Mouse (Mus musculus): Measurements from ENCODE around the gene Ccm2. TPM values are rescaled to one million over a fixed set of nuclear protein-coding genes. Genes with fewer than 3 reads are reported as not detected.

The Ccm2 gene
- polyA plus RNA-seq, 1 experiment from 2014 or later = 81.6 TPM

GRCm38 (mm10) chr11:6547696-6548325 lies 1.1 kb downstream of the Ccm2 start:
- DNase-seq (ENCODE audit: low spot score, missing footprints) = peak; percentile 87
- 49% methylated on average over 6 of the region's 6 CpGs for WGBS

DNA sequence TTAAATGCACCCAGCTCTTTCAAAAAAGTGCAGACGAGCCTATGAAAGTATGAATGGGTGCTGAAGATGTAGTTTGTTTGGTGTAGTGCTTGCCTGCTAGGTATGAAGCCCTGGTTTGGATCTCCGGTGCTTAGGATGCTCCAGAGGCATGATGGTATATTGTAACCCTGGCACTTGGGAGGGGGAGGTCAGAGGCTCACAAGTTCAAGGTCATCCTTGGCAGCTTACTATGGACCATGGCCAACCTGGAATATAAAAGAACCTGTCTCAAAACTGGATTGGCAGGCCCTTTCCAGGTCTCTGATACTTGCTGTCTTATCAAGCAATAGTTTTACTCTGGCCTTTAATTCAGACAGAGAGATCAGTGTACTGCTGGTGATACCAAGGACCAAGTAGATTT lies 3.1 kb downstream of the Ccm2 start:
- H3K27me3 ChIP-seq (ENCODE audit: control insufficient read depth, insufficient read depth, low read length) = no peaks in the 10 kb centered on the region
- no peak overlapping the region for H3K27ac ChIP-seq (ENCODE audit: low read depth, low read length)
- no peak overlapping the region for H3K9ac ChIP-seq (ENCODE audit: low read length)
- no peak overlapping the region for H3K4me3 ChIP-seq (ENCODE audit: low read depth, low read length)
- H3K4me2 ChIP-seq = no peak overlapping the region
- ATAC-seq (ENCODE audit: low FRiP score) (no peak), DNase-seq (ENCODE audit: low spot score, missing footprints) (peak; percentile 81)
- no peaks in the 10 kb centered on the region for H3K9me3 ChIP-seq (ENCODE audit: control insufficient read depth, low read length)
- peaks cover 14% of the 10 kb centered on the region for H3K4me1 ChIP-seq (ENCODE audit: control insufficient read depth, insufficient read depth, low read length)
- WGBS = 92% methylated on average over 2 of the region's 2 CpGs
- no peaks in the 10 kb centered on the region for H3K36me3 ChIP-seq (ENCODE audit: control insufficient read depth, insufficient read depth, low read length)

More at GRCm38 (mm10) chr11:6547696-6548325, 1.1 kb downstream of the Ccm2 start:
- Histone ChIP-seq H3K36me3 (ENCODE audit: control insufficient read depth, insufficient read depth, low read length) (no peaks in the 10 kb centered on the region), H3K4me1 (ENCODE audit: control insufficient read depth, insufficient read depth, low read length) (peaks cover 8% of the 10 kb centered on the region; the same call in 1 of the 2 replicates), H3K27ac (ENCODE audit: low read depth, low read length) (no peak overlapping the region; the same call in 1 of the 2 replicates), H3K9me3 (ENCODE audit: control insufficient read depth, low read length) (no peaks in the 10 kb centered on the region), H3K27me3 (ENCODE audit: control insufficient read depth, insufficient read depth, low read length) (no peaks in the 10 kb centered on the region), H3K9ac (ENCODE audit: low read length) (peak overlapping the region; percentile 85), H3K4me2 (peak overlapping the region; percentile 55), H3K4me3 (ENCODE audit: low read depth, low read length) (peak overlapping the region; percentile 93)
- no peak for ATAC-seq (ENCODE audit: low FRiP score)

DNA sequence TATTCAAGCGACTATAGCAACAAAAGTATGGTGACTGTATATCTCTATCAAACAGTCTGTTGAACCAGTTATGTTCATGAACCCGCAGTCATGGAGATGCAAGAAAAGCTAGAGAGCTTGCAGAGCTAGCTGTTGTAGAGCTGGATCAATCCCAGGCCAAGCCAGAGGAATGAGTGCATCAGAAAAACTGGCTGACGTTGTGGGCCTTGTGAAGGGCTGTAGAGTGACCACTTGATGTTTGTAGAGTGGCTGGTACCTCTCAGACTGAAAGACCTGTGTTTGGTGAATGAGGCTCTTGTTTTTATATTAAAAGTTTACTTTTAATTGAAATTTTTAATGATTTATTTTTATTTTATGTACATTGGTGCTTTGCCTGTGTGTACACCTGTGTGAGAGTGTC lies 3.5 kb downstream of the Ccm2 start:
- Histone ChIP-seq H3K27ac (ENCODE audit: low read depth, low read length) (no peak overlapping the region), H3K9ac (ENCODE audit: low read length) (no peak overlapping the region), H3K9me3 (ENCODE audit: control insufficient read depth, low read length) (no peaks in the 10 kb centered on the region), H3K4me3 (ENCODE audit: low read depth, low read length) (no peak overlapping the region), H3K27me3 (ENCODE audit: control insufficient read depth, insufficient read depth, low read length) (no peaks in the 10 kb centered on the region), H3K4me2 (no peak overlapping the region), H3K4me1 (ENCODE audit: control insufficient read depth, insufficient read depth, low read length) (peaks cover 18% of the 10 kb centered on the region), H3K36me3 (ENCODE audit: control insufficient read depth, insufficient read depth, low read length) (no peaks in the 10 kb centered on the region)
- 87% methylated on average over 3 of the region's 3 CpGs for WGBS
- ATAC-seq (ENCODE audit: low FRiP score) (no peak), DNase-seq (ENCODE audit: low spot score, missing footprints) (peak; percentile 39)

DNA sequence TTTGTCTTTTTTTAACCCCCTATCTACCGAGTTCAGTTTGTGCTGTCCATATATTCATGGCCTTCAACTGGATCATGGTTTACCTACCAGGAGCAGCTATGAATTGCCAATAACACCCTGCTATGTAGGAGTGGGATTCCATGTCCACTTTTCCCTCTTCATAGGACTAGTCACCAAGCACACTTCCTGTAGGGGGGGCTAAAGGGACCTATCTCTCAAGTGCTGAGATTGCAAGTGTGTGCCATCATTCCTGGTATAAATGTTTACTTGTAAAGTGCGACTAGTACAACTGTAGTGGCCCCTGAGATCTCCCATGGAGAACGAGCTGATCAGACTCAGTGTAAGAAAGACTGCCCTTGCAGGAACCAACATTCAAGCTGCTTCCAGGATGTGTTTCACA lies 11.5 kb downstream of the Ccm2 start:
- H3K4me2 ChIP-seq = no peak overlapping the region
- WGBS = 87% methylated on average over 3 of the region's 3 CpGs
- no peak overlapping the region for H3K27ac ChIP-seq (ENCODE audit: low read depth, low read length)
- no peaks in the 10 kb centered on the region for H3K27me3 ChIP-seq (ENCODE audit: control insufficient read depth, insufficient read depth, low read length)
- no peak for DNase-seq (ENCODE audit: low spot score, missing footprints)
- peaks cover 12% of the 10 kb centered on the region for H3K4me1 ChIP-seq (ENCODE audit: control insufficient read depth, insufficient read depth, low read length)
- H3K9ac ChIP-seq (ENCODE audit: low read length) = no peak overlapping the region
- no peak for ATAC-seq (ENCODE audit: low FRiP score)
- H3K9me3 ChIP-seq (ENCODE audit: control insufficient read depth, low read length) = no peaks in the 10 kb centered on the region
- H3K36me3 ChIP-seq (ENCODE audit: control insufficient read depth, insufficient read depth, low read length) = no peaks in the 10 kb centered on the region
- H3K4me3 ChIP-seq (ENCODE audit: low read depth, low read length) = no peak overlapping the region

GRCm38 (mm10) chr11:6559996-6560395 lies 13.3 kb downstream of the Ccm2 start:
- ATAC-seq (ENCODE audit: low FRiP score) (no peak), DNase-seq (ENCODE audit: low spot score, missing footprints) (no peak)
- H3K9me3 ChIP-seq (ENCODE audit: control insufficient read depth, low read length) = no peaks in the 10 kb centered on the region
- H3K4me2 ChIP-seq = no peak overlapping the region
- no peak overlapping the region for H3K27ac ChIP-seq (ENCODE audit: low read depth, low read length)
- H3K4me1 ChIP-seq (ENCODE audit: control insufficient read depth, insufficient read depth, low read length) = peaks cover 4% of the 10 kb centered on the region
- no peaks in the 10 kb centered on the region for H3K36me3 ChIP-seq (ENCODE audit: control insufficient read depth, insufficient read depth, low read length)
- no peak overlapping the region for H3K9ac ChIP-seq (ENCODE audit: low read length)
- WGBS = 94% methylated on average over 2 of the region's 2 CpGs
- no peak overlapping the region for H3K4me3 ChIP-seq (ENCODE audit: low read depth, low read length)
- no peaks in the 10 kb centered on the region for H3K27me3 ChIP-seq (ENCODE audit: control insufficient read depth, insufficient read depth, low read length)

DNA sequence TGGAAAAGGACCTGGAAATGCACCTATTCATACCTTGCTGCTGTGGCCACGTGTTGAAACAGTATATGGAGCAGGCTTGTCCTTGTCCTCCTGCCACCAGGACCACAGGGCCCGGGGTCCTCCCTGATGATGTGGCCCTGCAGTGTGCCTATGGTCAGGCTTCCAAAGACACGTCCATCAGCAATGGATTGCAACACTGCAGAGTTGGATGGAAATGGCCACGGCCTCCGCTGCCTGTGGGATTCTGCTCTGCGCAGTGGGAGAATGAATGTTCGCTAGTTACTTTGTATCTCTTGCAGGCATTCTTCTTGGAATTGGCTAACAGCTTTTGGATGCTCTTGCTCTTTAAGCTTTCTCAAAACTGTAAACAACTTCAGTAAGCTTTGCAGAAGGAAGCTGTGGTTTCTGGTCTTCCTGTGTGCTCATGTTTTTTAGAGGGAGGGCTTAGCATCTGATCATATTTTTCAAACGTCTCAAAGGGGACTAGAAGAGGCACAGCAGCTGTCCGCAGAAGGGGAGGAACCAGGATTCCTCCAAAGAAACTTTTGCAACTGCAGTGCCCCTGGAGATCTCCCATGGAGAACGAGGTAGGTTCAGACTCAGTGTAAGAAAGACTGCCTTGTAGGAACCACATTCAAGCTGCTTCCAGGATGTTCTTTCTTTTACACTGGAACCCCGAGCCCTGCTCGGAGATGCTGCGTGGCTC lies 14.1 kb downstream of the Ccm2 start:
- H3K36me3 ChIP-seq (ENCODE audit: control insufficient read depth, insufficient read depth, low read length) = no peaks in the 10 kb centered on the region
- no peaks in the 10 kb centered on the region for H3K27me3 ChIP-seq (ENCODE audit: control insufficient read depth, insufficient read depth, low read length)
- H3K9me3 ChIP-seq (ENCODE audit: control insufficient read depth, low read length) = no peaks in the 10 kb centered on the region
- H3K9ac ChIP-seq (ENCODE audit: low read length) = no peak overlapping the region
- 88% methylated on average over 13 of the region's 13 CpGs for WGBS
- no peak overlapping the region for H3K4me2 ChIP-seq
- H3K27ac ChIP-seq (ENCODE audit: low read depth, low read length) = no peak overlapping the region
- no peak overlapping the region for H3K4me3 ChIP-seq (ENCODE audit: low read depth, low read length)
- DNase-seq (ENCODE audit: low spot score, missing footprints) (no peak), ATAC-seq (ENCODE audit: low FRiP score) (no peak)
- H3K4me1 ChIP-seq (ENCODE audit: control insufficient read depth, insufficient read depth, low read length) = no peaks in the 10 kb centered on the region; the same call in 1 of the 2 replicates

GRCm38 (mm10) chr11:6561474-6561873 lies 14.8 kb downstream of the Ccm2 start:
- no peaks in the 10 kb centered on the region; the same call in 1 of the 2 replicates for H3K4me1 ChIP-seq (ENCODE audit: control insufficient read depth, insufficient read depth, low read length)
- DNase-seq (ENCODE audit: low spot score, missing footprints) (no peak), ATAC-seq (ENCODE audit: low FRiP score) (no peak)
- no peaks in the 10 kb centered on the region for H3K36me3 ChIP-seq (ENCODE audit: control insufficient read depth, insufficient read depth, low read length)
- H3K4me3 ChIP-seq (ENCODE audit: low read depth, low read length) = no peak overlapping the region
- no peaks in the 10 kb centered on the region for H3K9me3 ChIP-seq (ENCODE audit: control insufficient read depth, low read length)
- WGBS = 87% methylated on average over 4 of the region's 4 CpGs
- no peak overlapping the region for H3K4me2 ChIP-seq
- no peak overlapping the region for H3K27ac ChIP-seq (ENCODE audit: low read depth, low read length)
- H3K27me3 ChIP-seq (ENCODE audit: control insufficient read depth, insufficient read depth, low read length) = no peaks in the 10 kb centered on the region
- no peak overlapping the region for H3K9ac ChIP-seq (ENCODE audit: low read length)

- H3K27ac ChIP-seq (ENCODE audit: low read depth, low read length) = no peak overlapping the region
- H3K27me3 ChIP-seq (ENCODE audit: control insufficient read depth, insufficient read depth, low read length) = no peaks in the 10 kb centered on the region
- no peak overlapping the region for H3K4me2 ChIP-seq
- H3K36me3 ChIP-seq (ENCODE audit: control insufficient read depth, insufficient read depth, low read length) = no peaks in the 10 kb centered on the region
- no peak overlapping the region for H3K4me3 ChIP-seq (ENCODE audit: low read depth, low read length)
- WGBS = 89% methylated on average over 6 of the region's 6 CpGs
- no peak for DNase-seq (ENCODE audit: low spot score, missing footprints)
- H3K9me3 ChIP-seq (ENCODE audit: control insufficient read depth, low read length) = no peaks in the 10 kb centered on the region
- H3K9ac ChIP-seq (ENCODE audit: low read length) = no peak overlapping the region
- H3K4me1 ChIP-seq (ENCODE audit: control insufficient read depth, insufficient read depth, low read length) = no peaks in the 10 kb centered on the region; the same call in 1 of the 2 replicates
- no peak for ATAC-seq (ENCODE audit: low FRiP score)
Measured at GRCm38 (mm10) chr11:6562359-6562758, 15.7 kb downstream of the Ccm2 start.

DNA sequence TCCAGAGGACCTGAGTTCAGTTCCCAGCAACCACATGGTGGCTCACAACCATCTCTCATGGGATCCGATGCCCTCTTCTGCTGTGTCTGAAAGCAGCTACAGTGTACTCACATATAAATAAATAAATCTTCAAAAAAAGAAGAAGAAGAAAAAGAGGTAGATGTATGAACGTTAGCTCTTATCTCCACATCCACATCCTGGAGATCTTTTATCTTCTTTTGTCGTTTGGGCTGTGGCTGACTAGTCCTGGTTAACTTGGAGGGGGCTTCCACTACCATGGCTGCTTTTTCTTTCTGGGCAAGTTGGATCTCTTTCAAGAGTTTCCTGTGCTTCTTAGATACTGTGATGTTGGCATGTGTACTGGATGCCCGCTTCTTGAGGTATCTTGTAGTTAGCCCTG lies 16.5 kb downstream of the Ccm2 start:
- H3K9ac ChIP-seq (ENCODE audit: low read length) = no peak overlapping the region

More for the DNA sequence above, 16.5 kb downstream of the Ccm2 start:
- WGBS = 93% methylated on average over 4 of the region's 4 CpGs
- no peaks in the 10 kb centered on the region for H3K27me3 ChIP-seq (ENCODE audit: control insufficient read depth, insufficient read depth, low read length)
- H3K9me3 ChIP-seq (ENCODE audit: control insufficient read depth, low read length) = no peaks in the 10 kb centered on the region
- no peaks in the 10 kb centered on the region for H3K36me3 ChIP-seq (ENCODE audit: control insufficient read depth, insufficient read depth, low read length)
- ATAC-seq (ENCODE audit: low FRiP score) (no peak), DNase-seq (ENCODE audit: low spot score, missing footprints) (no peak)
- H3K4me1 ChIP-seq (ENCODE audit: control insufficient read depth, insufficient read depth, low read length) = no peaks in the 10 kb centered on the region; the same call in 1 of the 2 replicates
- no peak overlapping the region for H3K27ac ChIP-seq (ENCODE audit: low read depth, low read length)
- H3K4me2 ChIP-seq = no peak overlapping the region
- H3K4me3 ChIP-seq (ENCODE audit: low read depth, low read length) = no peak overlapping the region
